In genomic region chr19:29501106-29501505, GRCm38 (mm10) we compare ENCODE assay signal across 8 mouse cellular contexts. TPM values are rescaled to one million over a fixed set of nuclear protein-coding genes. Genes with fewer than 3 reads are reported as not detected.
DNase-seq lines count a peak whose midpoint lies in the region; ATAC-seq and TF ChIP-seq lines count a peak whose summit lies in the region.

No protein-coding gene starts in this region.

- TF ChIP-seq CTCF in ES-Bruce4 (IDR thresholded peaks at IDR 0.05; ENCODE audit: low read depth, low read length): peak; percentile 67
- peak; percentile 69 for TF ChIP-seq CTCF in liver, postnatal 0 days (IDR thresholded peaks at IDR 0.05; ENCODE audit: low read depth)

- no peaks in the 10 kb centered on the region for H3K9me3 ChIP-seq in ES-Bruce4 (replicated peaks; ENCODE audit: control insufficient read depth, insufficient read depth, low read length, poor library complexity, severe bottlenecking)
- H3K9me3 ChIP-seq in forebrain, embryonic 12.5 days: no peaks in the 10 kb centered on the region
- no peaks in the 10 kb centered on the region for H3K9me3 ChIP-seq in liver, postnatal 0 days (ENCODE audit: low read length)
- no peaks in the 10 kb centered on the region for H3K9me3 ChIP-seq in neural tube, embryonic 13.5 days

- no peak for TF ChIP-seq POLR2A in ES-Bruce4 (IDR thresholded peaks at IDR 0.05; ENCODE audit: insufficient read depth, low read length)

- H3K4me1 ChIP-seq in ES-Bruce4 (ENCODE audit: control insufficient read depth, insufficient read depth, low read length): no peaks in the 10 kb centered on the region
- H3K4me1 ChIP-seq in forebrain, embryonic 12.5 days: peaks cover 3% of the 10 kb centered on the region; the same call in 1 of the 2 replicates
- peaks cover 31% of the 10 kb centered on the region for H3K4me1 ChIP-seq in liver, postnatal 0 days (ENCODE audit: insufficient read depth)
- no peaks in the 10 kb centered on the region for H3K4me1 ChIP-seq in neural tube, embryonic 13.5 days (replicated peaks)

- peak overlapping the region; percentile 38 for H3K4me2 ChIP-seq in forebrain, embryonic 12.5 days
- peak overlapping the region; percentile 61 for H3K4me2 ChIP-seq in liver, postnatal 0 days (ENCODE audit: low read depth, low read length)
- H3K4me2 ChIP-seq in neural tube, embryonic 13.5 days: peak overlapping the region; percentile 35

- H3K27me3 ChIP-seq in ES-Bruce4 (ENCODE audit: control insufficient read depth, insufficient read depth, low read length, poor library complexity, severe bottlenecking): no peaks in the 10 kb centered on the region; the same call in 1 of the 2 replicates
- H3K27me3 ChIP-seq in forebrain, embryonic 12.5 days: no peaks in the 10 kb centered on the region
- no peaks in the 10 kb centered on the region for H3K27me3 ChIP-seq in liver, postnatal 0 days (ENCODE audit: insufficient read depth, low read length)
- no peaks in the 10 kb centered on the region for H3K27me3 ChIP-seq in neural tube, embryonic 13.5 days

- 0 out of 2 replicates have a peak, but pooled peaks have one; percentile 51 for ATAC-seq in forebrain, embryonic 12.5 days (ENCODE audit: low FRiP score)
- peak; percentile 69 for ATAC-seq in liver, postnatal 0 days
- ATAC-seq in neural tube, embryonic 13.5 days (ENCODE audit: low read depth): no peak; the same call in 1 of the 2 replicates

- no peaks in the 10 kb centered on the region for H3K36me3 ChIP-seq in ES-Bruce4 (ENCODE audit: control insufficient read depth, insufficient read depth, low read length, poor library complexity, severe bottlenecking)
- H3K36me3 ChIP-seq in forebrain, embryonic 12.5 days (replicated peaks): no peaks in the 10 kb centered on the region
- H3K36me3 ChIP-seq in liver, postnatal 0 days (replicated peaks; ENCODE audit: insufficient read depth, low read length): no peaks in the 10 kb centered on the region
- no peaks in the 10 kb centered on the region for H3K36me3 ChIP-seq in neural tube, embryonic 13.5 days

- peak overlapping the region; percentile 45 for H3K4me3 ChIP-seq in ES-Bruce4 (ENCODE audit: low read depth, low read length)
- H3K4me3 ChIP-seq in forebrain, embryonic 12.5 days (replicated peaks): no peak overlapping the region; the same call in 1 of the 2 replicates
- H3K4me3 ChIP-seq in liver, postnatal 0 days (ENCODE audit: low read depth, low read length): peak overlapping the region; percentile 38
- H3K4me3 ChIP-seq in neural tube, embryonic 13.5 days: no peak overlapping the region; the same call in 1 of the 2 replicates

- DNase-seq in WW6 (ENCODE audit: low read depth, low spot score): peak; percentile 54
- peak; percentile 75 for DNase-seq in induced T-regulatory cell, adult 2 months (ENCODE audit: low read depth)
- DNase-seq in liver, postnatal 0 days: peak; percentile 55
- DNase-seq in frontal cortex, postnatal 36 days (ENCODE audit: low spot score in 2 of 2): no peak
- no peak for DNase-seq in urinary bladder, adult 2 months (ENCODE audit: low spot score)

- no peak overlapping the region for H3K9ac ChIP-seq in ES-Bruce4 (ENCODE audit: low read depth, poor library complexity, severe bottlenecking)
- no peak overlapping the region for H3K9ac ChIP-seq in forebrain, embryonic 12.5 days
- no peak overlapping the region; the same call in 1 of the 2 replicates for H3K9ac ChIP-seq in liver, postnatal 0 days (replicated peaks)
- H3K9ac ChIP-seq in neural tube, embryonic 13.5 days: peak overlapping the region; percentile 23; the same call in 1 of the 2 replicates

- no peak overlapping the region for H3K27ac ChIP-seq in ES-Bruce4 (ENCODE audit: insufficient read depth, low read length)
- no peak overlapping the region for H3K27ac ChIP-seq in forebrain, embryonic 12.5 days
- H3K27ac ChIP-seq in liver, postnatal 0 days (ENCODE audit: low read depth): peak overlapping the region; percentile 37; the same call in 1 of the 2 replicates
- no peak overlapping the region for H3K27ac ChIP-seq in neural tube, embryonic 13.5 days (replicated peaks)

- TF ChIP-seq EP300 in ES-Bruce4 (IDR thresholded peaks at IDR 0.05; ENCODE audit: insufficient read depth, low read depth, low read length): no peak
- no peak for TF ChIP-seq EP300 in liver, postnatal 0 days (IDR thresholded peaks at IDR 0.05; ENCODE audit: low read depth)

- 48% methylated on average over 11 of the region's 11 CpGs for WGBS in forebrain, embryonic 12.5 days
- WGBS in liver, postnatal 0 days (ENCODE audit: insufficient replicate concordance): 49% methylated on average over 11 of the region's 11 CpGs
- 48% methylated on average over 11 of the region's 11 CpGs for WGBS in neural tube, embryonic 13.5 days

RNA-seq across cellular contexts. Expression of gene Ric1, which starts 21.0 kb away (rescaled TPM):
- 49.7 and 50.2 TPM in 2 replicates for polyA plus RNA-seq in ES-Bruce4 (2011; ENCODE audit: insufficient read depth, insufficient read length, low read depth, missing spikeins)
- 11.7 and 12.1 TPM in 2 replicates for polyA plus RNA-seq in forebrain, embryonic 12.5 days (2016; fragmentation: Nextera tagmentation; extraction: Ambion mirVana)
- 7.8 and 7.9 TPM in 2 replicates for polyA plus RNA-seq in liver, postnatal 0 days (2015; fragmentation: Nextera tagmentation; extraction: Ambion mirVana)
- polyA plus RNA-seq in neural tube, embryonic 13.5 days (2015; fragmentation: Nextera tagmentation; extraction: Ambion mirVana): 14.5 and 16.9 TPM in 2 replicates
- 11.7 and 14.2 TPM in 2 replicates for polyA plus RNA-seq in urinary bladder, adult 2 months (2012; rRNA removed)

Comparison
In these comparisons a context has a peak if more than half of its experiments do, and no peak if none do; other contexts are left out.
1. H3K4me3 ChIP-seq: peak in ES-Bruce4 (single experiment) and liver, postnatal 0 days (single experiment); none in forebrain, embryonic 12.5 days (single experiment) and neural tube, embryonic 13.5 days (single experiment).
2. DNase-seq: peak in WW6 (single experiment), induced T-regulatory cell, adult 2 months (single experiment) and liver, postnatal 0 days (single experiment); none in frontal cortex, postnatal 36 days (0 of 2) and urinary bladder, adult 2 months (single experiment).
3. Peak in every context shown above with its lines, with median percentiles within 50 percentile points of each other: H3K4me2 ChIP-seq.